Mouse (Mus musculus): ENCODE data around the gene Olfr761.
"Not testable (repeated sequence)": the region's sequence is repeated elsewhere in the genome, so short reads cannot be mapped to it uniquely, and the experiment has no call there.

Gene Olfr761

GRCm38 (mm10) chr17:37952979-37953378, at the start of gene Olfr761:
Gene Olfr761 (minus strand): TSS chr17:37953079.
- in situ Hi-C loops (cut with MboI, MseI): no loop called here

- in situ Hi-C loops (cut with MboI, MseI): no loop called here
These were observed 42.9 kb upstream of the Olfr761 start for GRCm38 (mm10) chr17:37995635-37996307.

GRCm38 (mm10) chr17:37990453-37990961, 37.6 kb upstream of the Olfr761 start:
- in situ Hi-C loops (cut with MboI, MseI): no loop called here

- in situ Hi-C loops (cut with MboI, MseI): no loop called here
These were observed 20.7 kb upstream of the Olfr761 start for GRCm38 (mm10) chr17:37973591-37973990.

- in situ Hi-C loops (cut with MboI, MseI): no loop called here
These were observed 32.6 kb downstream of the Olfr761 start, which contains the start of gene Olfr128 for GRCm38 (mm10) chr17:37920248-37920647. Gene Olfr128 (plus strand): TSS chr17:37920548.

GRCm38 (mm10) chr17:37906821-37907220, 46.1 kb downstream of the Olfr761 start:
- in situ Hi-C loops (cut with MboI, MseI): not testable (repeated sequence)

Data from T-helper 1 cell (primary cell).